Mouse (Mus musculus) thymus, adult 2 months (tissue): ENCODE measurements around the gene Pml.

Source experiments
- CTCF ChIP-seq: fragments of 200-500 bp; IDR thresholded peaks from 2 replicates; pipeline ENCODE4 v1.5.1; 2012; ENCODE audit warnings: mild to moderate bottlenecking, control low read depth, low read length, moderate library complexity, borderline replicate concordance; ENCODE audit not compliant: control insufficient read depth, poor library complexity, insufficient read depth; ENCODE audit errors: extremely low read depth
- POLR2A ChIP-seq: fragments of 200-500 bp; IDR thresholded peaks from 2 replicates; pipeline ENCODE4 v1.6.1; 2012; ENCODE audit warnings: mild to moderate bottlenecking, low read length, control low read depth, moderate library complexity; ENCODE audit not compliant: control insufficient read depth, poor library complexity, insufficient read depth; ENCODE audit errors: extremely low read depth

- TF ChIP-seq CTCF (no peak), POLR2A (no peak)
These were observed 20.7 kb downstream of the Pml start for GRCm38 (mm10) chr9:58228777-58229466.
